Mouse (Mus musculus): ENCODE measurements around the gene Atp5d. TPM values are rescaled to one million over a fixed set of nuclear protein-coding genes. Genes with fewer than 3 reads are reported as not detected.

The Atp5d gene
- polyA plus RNA-seq, 1 experiment: 606 TPM

DNA sequence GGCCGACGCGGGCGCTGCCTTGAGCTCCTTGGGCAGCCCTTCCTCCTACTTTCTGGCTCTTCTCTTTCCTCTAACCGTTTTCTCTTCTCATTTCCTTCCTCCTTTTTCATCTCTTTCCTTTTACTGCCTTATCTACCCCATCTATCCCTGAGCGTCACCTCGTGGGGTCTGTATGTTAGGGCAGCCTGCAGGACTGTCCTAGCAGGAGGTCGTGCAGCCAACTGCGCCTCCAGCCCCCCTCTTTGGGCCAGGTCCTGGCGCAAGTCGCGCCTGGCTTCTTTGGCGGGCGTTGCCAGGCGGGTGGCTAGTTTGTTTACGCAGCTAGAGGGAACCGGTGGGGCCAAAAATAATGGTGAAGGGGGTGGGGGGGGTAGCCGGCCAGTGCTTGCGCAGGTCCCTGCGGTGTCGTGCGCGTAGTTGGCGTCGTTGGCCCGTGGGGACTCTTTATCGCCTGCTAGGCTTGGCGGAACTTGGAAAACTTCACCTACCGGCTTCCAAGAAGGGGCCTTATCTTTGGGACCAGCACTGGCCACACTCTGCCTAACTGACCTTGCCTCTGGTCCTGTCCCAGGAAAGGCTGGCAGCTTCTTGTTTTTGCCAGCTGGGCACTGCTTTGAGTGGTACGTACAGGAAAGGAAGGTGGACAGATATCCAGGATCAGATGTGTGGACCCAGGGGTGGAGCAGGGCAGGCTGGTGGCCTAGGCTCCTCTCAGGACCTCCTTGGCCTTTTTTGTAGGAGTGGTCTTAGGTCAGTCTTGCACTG lies 21.3 kb upstream of the Atp5d start:
- no peak for DNase-seq (ENCODE audit: extremely low spot score in 1 of 2, low spot score in 1 of 2)

DNA sequence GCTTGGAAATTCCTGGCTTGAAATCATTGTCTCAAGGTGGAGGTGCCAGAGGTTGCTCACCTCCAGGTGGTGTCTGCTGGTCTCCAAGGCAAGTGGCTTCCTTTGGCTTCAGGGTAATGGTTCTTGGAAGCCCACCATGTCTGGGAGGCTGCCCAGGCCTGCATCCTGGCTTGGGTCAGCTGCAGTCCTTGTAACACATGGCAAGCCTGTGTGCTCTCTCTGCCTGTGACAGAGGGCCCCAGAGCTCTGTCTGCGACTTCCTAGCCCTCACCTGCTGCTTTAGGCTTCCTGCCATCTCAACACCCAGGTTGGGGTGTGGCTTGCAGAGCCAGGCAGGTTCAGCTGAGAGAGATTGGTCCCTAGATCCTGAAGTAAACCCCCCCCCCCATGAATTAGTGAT lies 20.7 kb upstream of the Atp5d start:
- no peak for DNase-seq (ENCODE audit: extremely low spot score in 1 of 2, low spot score in 1 of 2)

DNA sequence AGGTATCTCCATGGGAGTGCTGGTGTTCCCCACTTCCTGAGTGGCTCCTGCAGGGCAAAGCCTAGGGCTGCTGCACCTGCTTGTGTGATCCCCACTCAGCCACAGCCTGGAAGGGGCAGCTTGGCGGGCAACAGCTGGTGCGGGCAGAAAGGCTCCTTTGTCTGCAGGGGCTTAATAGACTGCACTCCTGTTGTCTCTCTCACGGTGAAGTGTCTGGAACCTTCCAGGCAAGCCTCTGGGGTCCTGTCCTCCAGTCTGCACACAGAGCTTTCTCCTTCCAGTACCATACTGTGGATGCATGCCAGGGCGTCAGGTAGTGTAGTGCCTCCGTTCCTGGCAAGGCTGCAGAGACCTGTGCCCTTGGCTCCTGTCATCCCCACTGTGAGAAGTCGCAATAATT lies 19.9 kb upstream of the Atp5d start:
- DNase-seq (ENCODE audit: extremely low spot score in 1 of 2, low spot score in 1 of 2): no peak

DNA sequence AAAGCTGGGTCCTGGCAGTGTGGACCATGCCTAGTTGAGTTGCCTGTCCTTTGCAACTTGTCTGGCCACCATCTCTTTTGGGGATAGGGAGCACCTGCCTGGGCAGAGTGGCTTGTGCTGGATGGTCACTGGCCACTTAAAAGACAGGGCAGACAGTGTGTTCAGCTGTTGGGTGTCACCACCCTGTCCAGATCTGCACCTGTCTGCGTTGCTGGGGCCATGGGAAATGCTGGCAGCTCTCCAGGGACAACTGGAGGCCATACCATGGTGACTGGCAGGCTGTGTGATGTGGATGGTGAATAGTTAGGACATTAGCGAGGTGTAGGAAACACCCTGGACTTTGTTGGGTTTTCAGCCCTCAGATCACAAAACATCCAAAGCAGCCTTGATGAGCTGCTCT lies 18.3 kb upstream of the Atp5d start:
- no peak for DNase-seq (ENCODE audit: extremely low spot score in 1 of 2, low spot score in 1 of 2)

DNA sequence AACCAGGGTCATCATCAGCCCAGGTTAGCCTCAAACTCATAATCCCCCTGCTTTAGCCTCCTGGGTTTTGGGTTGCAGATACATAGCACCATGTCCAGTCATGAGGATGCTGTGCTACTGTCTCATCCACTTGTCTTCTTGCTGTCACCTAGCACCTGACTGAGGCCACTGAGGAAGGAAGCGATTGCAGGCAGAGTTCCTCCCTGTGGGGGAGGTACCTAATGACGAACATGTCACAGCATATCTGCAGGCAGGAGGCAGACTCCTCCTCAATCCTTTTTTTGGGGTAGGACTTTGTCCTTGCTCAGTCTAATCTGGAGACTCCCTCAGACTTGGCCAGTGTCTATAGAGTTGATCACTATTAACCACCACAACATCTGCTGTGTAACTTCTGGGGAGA lies 16.8 kb upstream of the Atp5d start:
- no peak for DNase-seq (ENCODE audit: extremely low spot score in 1 of 2, low spot score in 1 of 2)

DNA sequence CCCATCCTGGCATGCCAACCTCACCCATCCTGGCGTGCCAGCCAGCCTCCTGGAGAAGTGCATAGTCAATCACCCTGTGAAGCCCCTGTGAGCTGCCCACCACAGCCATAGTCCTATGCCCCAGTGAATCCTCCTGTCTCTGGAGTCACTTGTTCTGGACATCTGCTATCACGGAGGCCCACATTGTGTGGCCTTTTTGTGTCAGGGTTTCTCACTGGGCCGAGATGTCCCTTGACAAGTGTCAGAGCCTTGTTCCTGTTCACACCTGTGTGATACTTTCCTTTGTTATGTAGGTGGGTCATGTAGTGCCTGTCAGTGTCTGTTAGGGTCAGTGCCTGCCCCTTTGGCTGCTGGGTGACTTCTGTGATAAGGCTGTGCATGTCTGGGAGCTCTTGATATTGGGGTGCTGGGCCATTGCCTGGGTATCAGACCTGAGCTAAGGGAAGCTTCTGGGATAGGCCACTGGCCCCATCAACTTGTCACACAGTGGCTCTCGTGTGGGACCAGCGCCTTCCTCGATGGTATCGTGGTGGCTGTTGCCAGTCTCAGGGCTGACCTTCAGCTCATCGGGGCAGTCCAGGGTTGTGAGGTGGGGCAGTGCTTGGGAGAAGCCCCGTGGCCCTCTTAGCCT lies 14.4 kb upstream of the Atp5d start:
- DNase-seq (ENCODE audit: extremely low spot score in 1 of 2, low spot score in 1 of 2): no peak

DNA sequence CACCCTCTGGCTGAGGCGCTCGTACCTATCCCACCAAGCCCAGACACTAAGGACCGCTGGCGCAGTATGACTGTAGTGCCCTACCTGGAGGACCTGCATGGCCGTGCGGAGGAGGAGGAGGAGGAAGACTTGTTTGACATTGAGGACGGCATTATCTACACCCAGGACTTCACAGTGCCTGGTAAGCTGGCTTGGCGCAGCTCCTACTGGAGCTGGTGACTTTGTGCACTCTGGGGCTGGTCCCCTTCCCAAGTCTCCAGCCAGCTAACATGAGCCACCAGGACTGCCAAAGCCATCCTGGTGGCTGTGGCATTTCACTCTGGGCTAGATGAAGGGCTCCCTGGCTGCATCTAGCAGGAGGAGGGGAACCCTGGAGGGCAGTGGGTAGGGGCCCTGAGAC lies 10.5 kb upstream of the Atp5d start:
- no peak for DNase-seq (ENCODE audit: extremely low spot score in 1 of 2, low spot score in 1 of 2)

DNA sequence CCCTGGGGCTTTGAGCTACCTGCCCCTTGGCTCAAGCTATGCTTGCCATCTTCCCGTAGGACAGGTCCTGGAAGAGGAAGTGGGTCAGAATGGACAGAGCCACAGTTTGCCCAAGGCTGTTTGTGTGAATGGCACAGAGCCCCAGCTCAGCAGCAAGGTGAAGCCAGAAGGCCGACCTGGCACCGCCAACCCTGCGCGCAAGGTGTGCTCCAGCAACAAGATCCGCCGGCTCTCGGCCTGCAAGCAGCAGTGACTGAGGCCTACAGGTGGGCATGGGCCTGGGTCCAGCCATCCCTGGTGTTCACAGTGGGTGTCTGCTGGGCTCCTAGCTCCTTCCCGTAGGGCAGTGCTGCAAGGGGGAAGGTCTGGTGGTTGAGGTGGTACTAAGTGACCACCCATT lies 8.6 kb upstream of the Atp5d start:
- DNase-seq (ENCODE audit: extremely low spot score in 1 of 2, low spot score in 1 of 2): no peak

DNA sequence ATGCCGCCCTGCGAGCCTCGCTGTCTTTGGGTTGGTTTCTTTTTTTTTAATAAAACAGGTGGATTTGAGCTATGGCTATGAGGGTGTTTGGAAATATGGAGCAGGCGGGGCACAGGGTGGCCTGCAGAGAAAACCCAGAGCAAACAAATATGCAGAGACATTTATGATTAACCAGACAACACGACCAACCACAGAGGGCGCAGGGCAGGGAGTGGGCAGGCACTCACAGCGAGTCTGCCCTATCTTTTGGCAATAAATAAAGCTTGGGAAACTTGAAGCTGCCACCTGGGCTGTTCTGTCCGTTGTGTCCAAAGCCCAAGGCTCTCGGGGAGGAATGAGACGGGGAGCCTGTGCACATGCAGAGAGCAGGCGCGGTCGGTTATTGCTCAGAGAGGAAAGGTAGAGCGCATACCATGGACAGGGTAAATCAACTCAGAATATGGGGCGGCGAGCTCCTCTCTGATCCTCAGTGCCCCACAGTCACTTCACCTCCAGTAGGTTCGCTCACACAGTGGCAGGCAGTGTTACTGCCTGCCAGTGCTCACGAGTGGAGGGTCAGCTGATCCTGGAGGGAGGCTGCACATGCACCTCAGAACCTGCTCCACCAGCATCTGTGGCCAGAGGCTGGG lies 7.9 kb upstream of the Atp5d start:
- DNase-seq (ENCODE audit: extremely low spot score in 1 of 2, low spot score in 1 of 2): peak in 1 of 2 experiments; percentile 28

DNA sequence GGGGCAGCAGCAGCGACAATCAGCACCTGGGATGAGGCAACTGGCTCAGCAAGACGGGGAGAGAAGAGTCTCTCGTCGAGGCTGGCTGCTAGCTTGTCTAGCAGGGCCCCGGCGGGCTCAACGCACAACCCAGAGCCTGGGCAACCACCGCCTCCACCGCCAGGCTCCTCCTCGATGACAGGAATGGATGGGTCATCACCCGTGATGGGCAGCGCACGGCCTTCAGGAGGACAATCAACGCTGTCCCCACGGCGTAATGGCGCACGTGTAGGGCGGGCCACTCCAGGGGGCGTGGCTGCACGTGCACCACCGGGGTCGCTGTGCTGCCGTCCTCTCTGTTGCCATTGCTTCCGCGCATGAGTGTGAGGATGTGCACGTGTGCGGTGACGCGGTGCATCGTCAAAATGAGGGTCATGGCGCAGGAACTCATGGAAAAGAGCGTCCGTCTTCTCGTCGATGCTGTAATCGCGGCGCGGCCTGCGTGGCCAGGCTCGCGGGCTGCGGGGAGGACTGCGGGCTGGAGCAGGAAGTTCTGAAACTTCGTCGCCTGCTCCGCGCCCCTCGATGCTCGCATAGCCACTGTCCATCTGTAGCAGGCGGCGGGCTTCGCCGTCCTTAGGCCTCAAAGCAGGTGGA lies 7.0 kb upstream of the Atp5d start:
- DNase-seq (ENCODE audit: extremely low spot score in 1 of 2, low spot score in 1 of 2): peak in 1 of 2 experiments; percentile 66

DNA sequence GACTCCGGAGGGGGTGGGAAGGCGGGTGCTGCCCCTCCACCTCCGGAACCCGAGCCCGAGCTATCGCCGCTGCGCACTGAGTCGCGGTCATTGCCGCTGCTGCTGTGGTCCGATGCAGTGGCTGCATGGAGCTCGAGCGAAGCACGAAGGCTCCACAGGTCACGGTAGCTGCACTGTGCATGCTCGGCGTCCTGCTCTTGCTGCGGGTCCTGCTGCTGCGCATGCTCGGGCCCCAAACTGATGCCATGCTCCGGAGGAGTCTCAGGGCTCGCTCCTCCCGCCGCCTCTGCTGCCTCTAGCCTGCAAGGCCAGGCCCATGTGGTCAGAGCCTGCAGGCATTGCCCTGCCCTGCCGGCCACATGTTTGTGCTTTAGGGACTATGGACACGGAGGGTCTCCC lies 6.5 kb upstream of the Atp5d start:
- DNase-seq (ENCODE audit: extremely low spot score in 1 of 2, low spot score in 1 of 2): no peak

DNA sequence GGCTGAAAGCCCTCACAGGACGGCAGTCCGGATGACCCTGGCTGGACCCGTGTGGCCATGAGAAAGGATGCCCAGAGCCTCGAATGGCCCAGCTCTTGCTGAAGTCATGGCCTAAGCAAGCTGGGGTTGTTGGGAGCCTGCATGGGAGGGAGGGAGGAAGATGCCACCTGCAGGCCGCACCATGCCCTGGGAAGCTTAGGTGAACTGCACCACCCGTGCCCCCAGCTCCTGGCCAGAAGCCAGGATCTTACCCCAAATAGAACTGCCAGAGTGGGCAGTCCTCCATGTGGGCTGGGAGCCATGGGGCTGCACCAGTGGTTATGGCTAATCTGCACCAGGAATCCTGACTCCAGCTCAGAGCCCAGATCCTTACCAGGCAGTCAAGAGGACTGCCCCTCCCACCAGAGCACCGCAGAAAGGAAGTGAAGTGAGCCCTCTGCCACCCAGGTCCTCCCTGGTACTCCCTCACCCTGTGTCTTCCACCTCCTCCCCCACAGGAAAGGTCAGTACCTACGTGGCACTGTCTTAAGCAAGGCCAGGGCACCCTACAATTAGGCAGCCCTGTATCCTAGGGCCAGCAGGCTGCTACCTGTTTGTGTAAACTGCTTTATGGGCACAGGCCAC lies 5.1 kb upstream of the Atp5d start:
- no peak for DNase-seq (ENCODE audit: extremely low spot score in 1 of 2, low spot score in 1 of 2)

DNA sequence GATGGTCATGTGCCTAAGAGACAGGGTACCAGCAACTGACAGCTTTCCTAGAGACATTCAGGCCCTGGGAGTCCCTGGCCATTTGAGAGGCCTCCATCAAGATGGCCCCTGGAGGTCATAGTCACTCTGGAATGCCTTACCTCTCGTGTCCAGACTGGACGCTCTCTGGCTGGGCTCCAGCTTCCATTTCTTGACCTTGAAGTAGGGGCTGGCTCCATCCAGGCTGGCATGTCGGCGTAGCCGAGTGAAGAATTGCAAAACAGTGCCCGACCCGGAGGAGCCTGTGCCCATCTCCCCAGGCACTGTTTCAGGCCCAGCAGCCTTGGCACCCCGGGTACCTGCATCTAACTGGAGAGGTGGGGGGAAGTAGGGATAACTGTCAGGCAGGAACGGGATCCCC lies 4.0 kb upstream of the Atp5d start:
- DNase-seq (ENCODE audit: extremely low spot score in 1 of 2, low spot score in 1 of 2): no peak

DNA sequence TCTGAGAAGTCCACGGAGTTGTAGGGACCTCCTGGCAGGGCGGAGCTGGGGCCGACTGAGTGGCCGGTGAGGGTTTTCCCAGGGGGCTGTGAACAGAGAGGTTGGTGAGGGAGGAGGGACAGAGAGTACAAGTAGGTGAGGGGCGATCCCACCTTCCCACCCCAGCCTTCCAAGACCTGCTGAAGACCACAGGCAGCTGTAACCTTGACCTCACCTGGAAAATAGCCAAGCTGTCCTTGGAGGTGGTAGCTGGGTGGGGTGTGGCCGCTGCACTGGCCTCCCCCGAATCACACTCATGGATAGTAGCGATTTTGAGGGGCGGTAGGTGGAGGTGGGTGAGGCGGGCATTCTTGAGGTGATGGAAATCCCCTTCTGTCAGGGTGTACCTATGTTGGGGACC lies 3.3 kb upstream of the Atp5d start:
- DNase-seq (ENCODE audit: extremely low spot score in 1 of 2, low spot score in 1 of 2): no peak

DNA sequence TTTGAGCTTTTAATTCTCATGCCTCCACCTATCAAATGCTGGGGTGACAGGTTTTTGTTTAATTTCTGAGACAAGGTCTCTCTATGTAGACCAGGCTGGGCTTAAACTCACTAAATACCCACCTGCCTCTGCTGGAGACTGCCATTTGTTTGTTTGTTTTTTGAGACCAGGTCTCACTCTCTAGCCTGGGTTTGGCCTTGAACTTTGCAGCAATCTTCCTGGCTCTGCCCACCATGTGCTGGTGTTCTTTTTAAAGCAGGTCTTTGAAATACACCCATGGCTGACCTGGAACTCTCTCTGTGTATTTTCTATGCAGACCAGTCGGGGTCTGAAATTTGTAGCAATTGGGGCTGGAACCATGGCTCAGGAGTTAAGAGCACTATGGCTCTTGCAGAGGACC lies 2.8 kb upstream of the Atp5d start:
- DNase-seq (ENCODE audit: extremely low spot score in 1 of 2, low spot score in 1 of 2): no peak

DNA sequence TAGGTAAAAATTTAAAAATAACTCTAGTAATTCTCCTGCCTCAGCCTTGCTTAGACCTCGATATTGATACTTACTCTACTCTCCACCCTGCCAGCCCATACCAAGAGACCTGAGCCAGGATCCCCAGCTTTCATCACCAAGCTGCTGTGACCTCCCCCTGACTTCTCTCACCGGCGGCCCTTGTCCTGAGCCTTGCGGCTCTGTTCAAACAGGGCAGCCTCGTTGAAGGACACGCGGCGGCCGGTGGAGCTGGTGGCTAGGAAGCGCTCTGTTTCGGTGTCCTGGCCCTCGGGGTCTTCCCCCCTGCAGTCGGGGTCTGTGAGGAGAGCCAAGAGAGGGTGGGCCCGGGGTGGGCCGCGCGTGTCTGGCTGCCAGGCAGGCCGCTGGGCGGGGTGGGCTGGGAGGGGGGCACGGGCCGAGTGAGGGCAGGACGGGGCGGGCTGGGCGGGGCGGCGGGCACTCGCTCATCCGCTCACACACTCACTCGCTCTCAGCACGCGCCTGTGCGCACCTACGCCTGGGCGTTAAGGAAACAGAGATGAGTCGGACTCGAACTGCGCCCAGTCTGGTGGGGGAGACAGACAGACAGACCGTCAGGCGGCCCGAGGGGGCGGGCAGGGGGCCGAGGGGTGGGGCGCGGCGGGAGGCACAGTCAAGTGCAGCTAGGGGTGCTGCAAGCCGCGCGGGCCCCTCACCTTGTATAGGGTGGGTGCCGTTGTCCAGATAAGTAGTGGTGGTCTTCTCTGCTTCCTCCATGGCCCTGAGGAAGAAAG lies 2.1 kb upstream of the Atp5d start:
- no peak for DNase-seq (ENCODE audit: extremely low spot score in 1 of 2, low spot score in 1 of 2)

DNA sequence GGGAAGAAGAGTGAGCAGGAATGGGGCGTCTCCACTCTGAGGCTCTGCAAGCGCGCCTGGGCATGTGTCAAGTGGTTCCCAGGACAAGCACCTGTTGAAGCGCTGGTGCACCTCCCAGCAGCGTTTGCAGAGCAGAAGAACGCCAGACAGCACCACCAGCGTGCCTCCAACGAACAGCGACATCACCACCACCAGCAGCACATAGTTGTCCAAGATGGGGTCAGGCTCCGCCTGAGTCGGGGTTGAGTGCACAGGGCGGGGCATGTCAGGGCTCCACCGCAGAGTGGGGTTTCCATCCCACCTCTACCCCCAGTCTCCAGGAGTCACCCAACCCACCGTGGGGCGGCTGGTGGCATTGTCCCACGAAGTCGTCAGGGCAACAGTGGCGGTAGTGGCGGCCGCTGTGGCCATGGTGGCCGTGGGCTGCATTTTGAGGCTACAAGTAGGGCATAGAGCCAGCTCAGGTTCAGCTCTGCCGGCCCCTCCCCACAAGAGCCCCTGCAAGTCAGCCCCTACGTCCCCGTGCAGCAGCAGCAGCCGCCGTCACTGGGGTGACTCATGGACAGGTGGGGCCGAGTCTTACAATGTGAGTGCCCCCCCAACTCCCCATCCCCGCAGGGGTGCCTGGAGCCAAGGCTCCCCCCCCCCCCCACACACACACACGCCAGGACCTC lies 1.3 kb upstream of the Atp5d start:
- DNase-seq (ENCODE audit: extremely low spot score in 1 of 2, low spot score in 1 of 2): peak in 1 of 2 experiments; percentile 71

DNA sequence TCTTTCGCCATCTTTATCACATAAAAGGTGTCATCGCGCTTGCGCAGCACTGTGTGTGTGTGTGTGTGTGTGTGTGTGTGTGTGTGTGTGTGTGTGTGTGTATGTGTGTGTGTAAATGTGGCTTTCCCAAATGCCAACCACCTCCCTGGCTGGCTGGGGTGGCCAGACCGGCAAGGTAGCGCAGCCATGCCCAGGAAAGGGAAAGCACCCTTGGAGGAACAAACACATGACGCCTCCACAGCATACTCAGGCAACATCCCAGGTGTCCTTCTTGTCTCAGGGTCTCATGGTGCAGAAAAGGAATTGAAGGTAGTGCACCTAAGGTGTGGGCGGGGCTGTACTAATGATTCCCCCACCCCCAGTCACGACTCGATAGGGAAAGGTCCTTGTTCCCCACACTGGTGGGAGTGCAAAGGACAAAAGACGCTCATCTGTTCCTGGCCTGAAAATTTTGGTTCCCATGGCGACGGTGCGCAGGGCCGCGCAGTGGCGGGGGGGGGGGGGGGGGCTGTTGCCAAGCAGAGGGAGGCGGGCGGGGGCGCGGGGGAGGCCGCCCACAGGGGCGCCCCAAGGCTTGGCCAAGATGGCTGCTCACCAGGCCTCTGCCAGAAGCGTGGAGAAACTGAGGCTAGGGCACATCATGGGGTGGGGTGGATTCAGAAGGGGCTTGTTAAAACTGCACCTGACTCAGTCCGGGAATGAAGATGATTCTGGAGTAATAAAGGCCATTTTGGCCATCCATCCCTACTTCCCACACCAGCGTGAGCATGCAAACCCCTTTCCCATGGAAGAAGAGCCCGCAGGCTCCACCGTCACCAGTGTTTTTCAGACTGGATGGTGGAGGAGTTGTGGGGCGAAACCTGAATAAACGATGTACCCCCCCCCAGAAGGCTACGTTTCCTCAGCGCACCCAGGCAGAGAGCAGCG lies 543 bp upstream of the Atp5d start:
- peak in 1 of 2 experiments; percentile 69 for DNase-seq (ENCODE audit: extremely low spot score in 1 of 2, low spot score in 1 of 2)

DNA sequence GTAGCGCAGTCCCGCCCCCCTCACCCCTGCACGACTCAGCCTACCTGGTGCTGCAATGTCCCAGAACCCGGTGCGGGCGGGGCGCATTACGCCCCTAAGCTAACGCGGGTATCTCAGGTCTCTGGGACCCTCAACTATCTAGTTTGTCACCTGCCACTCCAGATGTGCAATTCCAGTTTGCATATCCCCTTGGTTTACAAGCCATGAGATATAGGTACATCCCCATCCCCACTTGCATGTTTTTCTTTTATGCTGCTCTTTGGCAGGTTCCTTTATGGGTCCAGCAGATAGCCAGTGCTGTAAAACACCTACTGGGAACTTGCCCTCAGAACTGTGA lies 975 bp downstream of the Atp5d start:
- no peak for DNase-seq (ENCODE audit: extremely low spot score in 1 of 2, low spot score in 1 of 2)
